Mouse (Mus musculus) ZHBTc4 (cell line): Measurements from ENCODE around the gene H2afy2.
A peak's percentile ranks its signal among the peaks of the same experiment; 100 is the strongest.

Source experiments
- DNase-seq: peaks from one replicate; pipeline ENCODE4 v3.0.0-alpha.2; 2011; ENCODE audit warnings: low read depth, low spot score

H2afy2 gene

DNA sequence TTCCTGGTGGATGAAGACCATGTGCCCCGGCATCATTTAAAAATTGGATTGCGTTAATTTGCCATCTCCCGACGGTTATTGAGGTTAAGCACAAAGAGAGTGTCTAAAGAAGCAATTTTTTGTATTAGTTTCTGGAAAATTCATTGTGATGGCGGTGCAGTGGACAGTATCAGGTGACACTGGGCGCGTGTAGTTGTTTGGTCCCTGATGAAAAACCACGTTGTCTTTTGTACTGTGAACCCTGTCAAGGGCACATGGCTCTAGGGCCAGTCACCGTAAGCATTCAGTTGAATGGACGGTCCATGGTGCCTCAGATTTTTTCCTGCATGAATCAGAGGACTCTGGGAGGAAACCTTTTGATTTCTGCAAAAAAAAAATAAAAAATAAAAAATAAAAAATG is 467 bp upstream of the H2afy2 start:
- DNase-seq: no peak

DNA sequence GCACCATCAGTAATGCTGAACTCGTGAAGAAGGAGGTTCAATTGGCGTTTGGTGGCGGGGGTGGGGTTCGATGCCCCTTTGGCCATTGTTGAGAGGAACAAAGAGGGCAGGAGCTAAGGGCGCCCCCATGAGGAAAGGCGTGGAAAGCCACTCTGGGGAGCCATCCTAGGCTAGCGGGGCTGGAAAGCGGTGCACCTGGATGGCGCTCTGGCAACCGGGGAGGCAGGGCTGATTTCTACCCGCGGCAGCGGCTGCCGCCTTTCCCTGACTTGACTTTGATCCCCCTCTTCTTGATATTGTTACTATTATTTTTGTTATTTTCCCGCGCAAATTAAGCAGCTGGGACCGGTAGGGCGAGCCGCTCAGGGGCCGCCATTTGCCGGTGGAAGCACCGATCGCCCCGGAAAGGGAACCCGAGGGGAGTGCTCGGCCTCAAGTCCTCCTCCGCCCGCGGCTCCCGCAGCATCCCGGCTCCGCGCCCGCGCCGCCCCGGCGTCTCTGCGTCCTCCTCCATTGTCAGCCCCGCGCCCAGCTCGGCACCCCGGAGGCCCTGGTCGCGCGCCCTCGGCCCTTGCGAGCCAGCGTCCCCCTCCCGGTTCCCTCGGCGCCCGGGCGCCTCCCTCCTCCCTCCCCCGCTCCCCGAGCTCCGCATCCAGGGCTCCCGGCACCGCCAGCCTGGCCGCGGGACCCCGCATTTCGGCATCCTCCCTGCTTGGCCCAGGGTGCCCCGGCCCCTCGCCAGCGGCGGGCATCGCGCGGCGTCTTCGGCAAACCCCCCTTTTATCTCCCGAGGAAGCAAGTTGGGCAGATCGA is 942 bp downstream of the H2afy2 start:
- DNase-seq: peak; percentile 89

GRCm38 (mm10) chr10:61781461-61782128 is 2.4 kb downstream of the H2afy2 start:
- peak; percentile 59 for DNase-seq

GRCm38 (mm10) chr10:61766806-61767205 is 17.1 kb downstream of the H2afy2 start:
- no peak for DNase-seq

DNA sequence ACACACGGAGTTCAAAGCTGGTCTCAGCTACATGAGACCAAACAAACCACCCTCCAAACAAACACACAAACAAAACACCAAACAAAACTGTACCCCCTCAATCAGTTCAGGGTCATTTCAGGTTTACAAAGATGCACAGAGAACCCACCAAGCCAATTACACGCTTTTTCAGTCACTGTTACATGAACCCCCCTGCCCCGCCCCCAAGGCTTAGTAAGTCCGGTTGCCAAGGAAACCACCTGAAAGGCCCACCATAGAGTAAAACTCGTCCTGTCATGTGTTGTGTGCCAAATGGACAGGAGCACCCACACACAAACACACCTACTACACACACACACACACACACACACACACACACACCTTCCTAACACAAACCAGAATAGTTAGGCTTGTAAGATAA is 18.4 kb downstream of the H2afy2 start:
- DNase-seq: no peak

GRCm38 (mm10) chr10:61764689-61765088 is 19.3 kb downstream of the H2afy2 start:
- DNase-seq: no peak

- peak; percentile 30 for DNase-seq
Observed at GRCm38 (mm10) chr10:61759869-61760268, 24.1 kb downstream of the H2afy2 start.

GRCm38 (mm10) chr10:61758904-61759303 is 25.0 kb downstream of the H2afy2 start:
- DNase-seq: no peak

DNA sequence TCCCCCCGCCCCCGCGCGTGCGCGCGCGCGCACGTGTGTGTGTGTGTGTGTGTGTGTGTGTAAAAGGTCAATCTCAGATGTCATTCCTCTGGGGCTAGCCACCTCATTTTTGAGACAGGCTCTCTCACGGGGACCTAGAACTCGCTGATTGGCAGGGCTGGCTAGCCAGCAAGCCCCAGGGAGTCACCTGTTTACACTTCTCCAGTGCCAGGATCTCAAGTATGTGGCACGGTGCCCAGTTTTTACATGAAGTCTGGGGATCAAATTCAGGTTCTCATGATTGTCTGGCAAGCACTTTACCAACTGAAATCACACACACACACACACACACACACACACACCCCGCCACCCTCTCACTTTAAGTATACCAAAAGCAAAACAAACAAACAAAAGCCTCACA is 26.9 kb downstream of the H2afy2 start:
- DNase-seq: no peak

DNA sequence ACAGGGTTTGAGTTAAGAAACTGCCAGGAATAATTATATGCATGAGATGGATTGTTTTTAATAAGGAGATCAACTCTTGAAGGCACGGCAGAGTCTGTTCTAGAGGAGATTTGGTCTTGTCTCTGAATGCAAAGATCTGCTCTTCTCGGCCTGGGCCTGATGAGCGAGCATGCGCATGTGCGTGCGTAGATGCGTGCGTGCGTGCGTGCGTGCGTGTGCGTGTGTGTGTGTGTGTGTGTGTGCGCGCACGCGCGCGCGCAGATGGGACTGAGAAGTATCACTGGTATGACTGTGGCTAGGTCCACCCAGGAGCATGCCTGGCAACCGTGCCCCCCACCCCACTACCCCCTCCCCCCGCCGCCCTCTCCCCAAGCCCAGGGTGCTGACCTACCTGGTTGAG is 30.9 kb downstream of the H2afy2 start:
- peak; percentile 92 for DNase-seq

- DNase-seq: no peak
Observed at GRCm38 (mm10) chr10:61751534-61752219, 32.3 kb downstream of the H2afy2 start.

DNA sequence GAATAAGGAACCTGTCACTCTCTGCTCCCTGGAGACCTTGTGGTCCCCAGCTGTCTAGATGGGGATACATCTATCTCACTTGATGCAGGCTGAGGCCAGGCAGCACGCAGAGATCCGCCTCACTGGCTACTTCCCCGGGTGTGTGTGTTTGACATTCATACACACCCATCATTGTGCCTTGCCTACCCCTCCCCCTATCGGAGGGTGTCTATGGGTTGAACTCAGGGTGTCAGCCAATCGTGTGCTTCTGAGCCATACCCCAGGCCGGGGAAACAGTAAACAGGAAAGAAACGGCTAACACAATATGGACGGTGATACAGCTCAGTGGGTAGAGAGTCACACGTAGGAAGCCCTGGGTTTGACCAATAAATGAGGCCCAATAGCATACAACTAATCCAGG is 33.9 kb downstream of the H2afy2 start:
- peak; percentile 88 for DNase-seq

DNA sequence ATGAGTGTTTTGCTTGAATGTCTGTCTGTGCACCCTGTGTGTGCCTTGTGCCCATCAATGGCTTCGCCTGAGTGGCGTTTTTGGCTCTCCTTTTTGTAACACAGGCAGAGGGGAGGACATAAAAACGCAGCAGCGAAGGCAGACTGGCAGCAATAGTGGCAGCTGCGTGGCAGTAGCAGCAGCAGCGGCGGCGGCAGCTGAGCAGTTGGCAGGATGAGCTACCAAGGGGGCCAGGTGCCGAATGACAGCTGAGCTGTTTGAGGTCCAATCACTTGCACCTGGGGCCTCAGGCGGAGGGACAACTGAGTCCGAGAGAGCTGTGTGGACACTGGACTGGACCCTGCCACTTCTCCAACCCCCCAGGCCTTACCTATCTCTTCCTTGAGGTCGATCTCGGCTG is 36.6 kb downstream of the H2afy2 start:
- no peak for DNase-seq

- peak; percentile 83 for DNase-seq
Observed at GRCm38 (mm10) chr10:61745133-61745532, 38.8 kb downstream of the H2afy2 start.

- no peak for DNase-seq
Observed at GRCm38 (mm10) chr10:61742336-61742735, 41.6 kb downstream of the H2afy2 start.

- DNase-seq: peak; percentile 44
Observed at GRCm38 (mm10) chr10:61741873-61742272, 42.1 kb downstream of the H2afy2 start.

GRCm38 (mm10) chr10:61741306-61741705 is 42.6 kb downstream of the H2afy2 start:
- DNase-seq: no peak

GRCm38 (mm10) chr10:61738126-61738525 is 45.8 kb downstream of the H2afy2 start:
- no peak for DNase-seq

DNA sequence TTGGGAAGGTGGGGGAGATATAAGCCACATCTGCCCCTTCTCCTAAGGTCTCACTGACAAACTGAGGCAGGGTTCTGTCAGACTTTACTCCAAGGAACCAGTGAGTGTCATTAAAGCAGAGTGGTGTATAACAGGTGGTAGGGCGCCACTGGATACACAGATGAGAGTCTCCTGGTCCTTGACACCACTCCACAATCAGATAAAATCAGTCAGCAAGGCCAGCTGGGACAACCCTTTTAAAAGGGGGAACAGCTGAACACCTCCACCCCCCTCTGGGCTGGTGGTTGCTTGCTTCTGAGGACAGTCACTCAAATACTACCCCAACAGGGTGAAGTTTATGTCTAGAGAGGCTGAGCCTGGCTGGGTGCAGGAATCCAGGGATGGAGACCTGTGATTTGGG is 46.4 kb downstream of the H2afy2 start:
- DNase-seq: no peak

GRCm38 (mm10) chr10:61736671-61737078 is 47.3 kb downstream of the H2afy2 start:
- DNase-seq: no peak

DNA sequence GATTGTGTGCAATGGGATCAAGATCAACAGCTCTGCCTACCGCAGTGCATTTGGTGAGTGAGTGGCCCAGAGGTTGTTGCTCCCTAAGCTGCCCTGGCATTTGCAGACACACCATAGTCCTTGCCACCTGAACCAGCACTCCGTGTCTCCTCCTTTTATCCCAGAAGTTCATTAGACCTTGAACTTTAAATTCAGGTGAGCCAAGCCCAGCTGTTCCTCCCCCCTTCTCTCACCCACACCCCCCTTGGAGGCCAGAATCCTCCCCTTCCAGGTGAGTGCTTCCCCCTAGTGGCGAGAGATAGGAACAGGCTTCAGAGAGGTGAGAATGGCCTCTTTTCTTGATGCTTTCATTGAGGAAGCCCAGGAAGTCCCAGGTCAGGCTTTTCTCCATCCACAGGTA is 49.6 kb downstream of the H2afy2 start:
- DNase-seq: peak; percentile 73

DNA sequence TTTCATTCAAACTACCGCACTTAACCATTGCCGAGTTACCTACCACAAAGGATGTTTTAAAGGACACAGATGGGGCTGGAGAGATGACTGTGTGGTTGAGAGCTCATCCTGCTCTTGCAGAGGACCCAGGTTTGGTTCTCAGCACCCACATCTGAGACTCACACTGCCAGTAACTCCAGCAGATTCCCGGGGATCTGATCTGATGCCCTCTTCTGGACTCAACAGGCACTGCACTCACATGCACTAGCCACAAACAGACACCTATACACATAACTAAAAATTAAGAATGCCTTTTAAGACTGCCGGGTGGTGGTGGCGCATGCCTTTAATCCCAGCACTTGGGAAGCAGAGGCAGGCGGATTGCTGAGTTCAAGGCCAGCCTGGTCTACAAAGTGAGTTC is 53.8 kb downstream of the H2afy2 start:
- DNase-seq: peak; percentile 50

DNA sequence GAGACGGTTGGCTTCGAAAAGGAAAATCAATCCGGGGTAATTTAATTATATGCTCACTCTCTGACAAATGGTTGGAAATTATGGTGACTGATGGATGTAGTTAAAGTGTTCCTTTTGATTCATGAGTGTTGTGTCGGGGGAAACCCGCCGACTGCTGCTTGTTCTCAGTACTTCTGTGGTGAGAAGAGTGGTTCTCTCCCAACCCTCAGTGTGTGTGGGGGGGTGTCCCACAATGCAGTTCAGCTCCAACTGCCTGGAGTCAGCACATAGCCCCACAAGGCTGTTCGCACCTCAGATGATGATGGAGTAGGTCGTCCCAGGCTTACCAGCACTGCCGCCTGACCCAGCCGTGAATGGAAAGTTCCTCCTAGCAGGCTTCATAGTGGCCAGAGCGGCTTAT is 54.8 kb downstream of the H2afy2 start:
- no peak for DNase-seq
